Mouse (Mus musculus): ENCODE data around the gene Serpinf1.

DNA sequence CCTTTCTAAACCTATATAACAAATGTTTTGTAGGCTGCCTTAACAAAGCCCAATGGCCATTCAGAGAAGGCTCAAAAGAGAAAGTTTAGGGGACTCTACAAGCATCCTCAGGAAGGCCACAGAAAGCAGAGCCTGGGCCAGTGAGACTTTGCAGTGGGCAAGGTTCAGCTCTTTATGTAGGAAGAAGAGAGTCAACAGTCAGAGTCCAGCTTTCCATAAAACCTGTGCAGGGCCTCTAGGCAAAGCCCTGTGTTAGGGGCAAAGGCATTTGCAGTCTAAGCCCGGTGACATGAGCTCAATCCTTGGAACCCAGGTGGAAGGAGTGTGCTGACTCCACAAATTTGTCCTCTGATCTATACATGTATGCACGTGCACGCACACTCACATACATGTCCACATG is 2.0 kb upstream of the Serpinf1 start:
- TF ChIP-seq CTCF (IDR thresholded peaks at IDR 0.05; ENCODE audit: borderline replicate concordance, insufficient read depth, low read depth, low read length) (no peak), POLR2A (IDR thresholded peaks at IDR 0.05; ENCODE audit: borderline replicate concordance, insufficient read depth, low read length) (no peak)
